Mouse (Mus musculus) kidney, postnatal 0 days (tissue): ENCODE measurements at regions not wholly inside any gene's neighbourhood (a gene's known extent, or its start where the extent isn't known, plus 50 kb on each side); places are given as distances from the start of the nearest gene placed in this dataset.
A peak's percentile ranks its signal among the peaks of the same experiment; 100 is the strongest.

Source experiments
- ATAC-seq: fragments of 200-750 bp; cut with Nextera tagmentation; replicated peaks from 2 replicates; pipeline ENCODE4 v1.8.0; 2017; ENCODE audit warnings: low read depth, moderate number of reproducible peaks, moderate TSS enrichment, moderate library complexity; ENCODE audit not compliant: low FRiP score
- DNase-seq: peaks from one replicate; pipeline ENCODE4 v3.0.0-alpha.2; 2016; ENCODE audit warnings: low spot score
- H3K27ac ChIP-seq: fragments of 300-500 bp; sonication (generic); 2 replicates; pipeline ENCODE4 v1.5.1; 2014; ENCODE audit warnings: mild to moderate bottlenecking
- H3K27me3 ChIP-seq: fragments of 300-500 bp; sonication (generic); 2 replicates; pipeline ENCODE4 v1.6.1; 2014; ENCODE audit warnings: low read length, mixed read lengths; ENCODE audit not compliant: insufficient read depth
- H3K36me3 ChIP-seq: fragments of 300-500 bp; sonication (generic); 2 replicates; pipeline ENCODE4 v1.6.1; 2014; ENCODE audit warnings: low read length, mixed read lengths; ENCODE audit not compliant: insufficient read depth
- H3K4me1 ChIP-seq: fragments of 300-500 bp; sonication (generic); replicated peaks from 2 replicates; pipeline ENCODE4 v1.6.1; 2014; ENCODE audit warnings: antibody characterized with exemption, low read length, mixed read lengths; ENCODE audit not compliant: insufficient read depth
- H3K4me2 ChIP-seq: fragments of 300-500 bp; sonication (generic); 2 replicates; pipeline ENCODE4 v1.6.1; 2014; ENCODE audit warnings: mild to moderate bottlenecking, low read length, moderate library complexity, mixed read lengths
- H3K4me3 ChIP-seq: fragments of 300-500 bp; sonication (generic); replicated peaks from 2 replicates; pipeline ENCODE4 v1.5.1; 2014; ENCODE audit warnings: low read depth, low read length
- H3K9ac ChIP-seq: fragments of 300-500 bp; sonication (generic); 2 replicates; pipeline ENCODE4 v1.6.1; 2014; ENCODE audit warnings: low read depth, low read length
- H3K9me3 ChIP-seq: fragments of 300-500 bp; sonication (generic); replicated peaks from 2 replicates; pipeline ENCODE4 v1.6.1; 2016; ENCODE audit warnings: low read length, inconsistent platforms, mixed read lengths
- CTCF ChIP-seq: IDR thresholded peaks from 2 replicates; pipeline ENCODE4 v1.5.1; 2016; ENCODE audit warnings: antibody characterized with exemption, low read depth, mild to moderate bottlenecking, moderate library complexity
- WGBS: fragments of 180-500 bp; shearing (Covaris S2); extraction: QIAGEN DNeasy Blood & Tissue Kit; methylation state at CpG from one replicate; pipeline ENCODE4 v1.1.7; 2014; 5-methylcytosine and 5-hydroxymethylcytosine counted together

DNA sequence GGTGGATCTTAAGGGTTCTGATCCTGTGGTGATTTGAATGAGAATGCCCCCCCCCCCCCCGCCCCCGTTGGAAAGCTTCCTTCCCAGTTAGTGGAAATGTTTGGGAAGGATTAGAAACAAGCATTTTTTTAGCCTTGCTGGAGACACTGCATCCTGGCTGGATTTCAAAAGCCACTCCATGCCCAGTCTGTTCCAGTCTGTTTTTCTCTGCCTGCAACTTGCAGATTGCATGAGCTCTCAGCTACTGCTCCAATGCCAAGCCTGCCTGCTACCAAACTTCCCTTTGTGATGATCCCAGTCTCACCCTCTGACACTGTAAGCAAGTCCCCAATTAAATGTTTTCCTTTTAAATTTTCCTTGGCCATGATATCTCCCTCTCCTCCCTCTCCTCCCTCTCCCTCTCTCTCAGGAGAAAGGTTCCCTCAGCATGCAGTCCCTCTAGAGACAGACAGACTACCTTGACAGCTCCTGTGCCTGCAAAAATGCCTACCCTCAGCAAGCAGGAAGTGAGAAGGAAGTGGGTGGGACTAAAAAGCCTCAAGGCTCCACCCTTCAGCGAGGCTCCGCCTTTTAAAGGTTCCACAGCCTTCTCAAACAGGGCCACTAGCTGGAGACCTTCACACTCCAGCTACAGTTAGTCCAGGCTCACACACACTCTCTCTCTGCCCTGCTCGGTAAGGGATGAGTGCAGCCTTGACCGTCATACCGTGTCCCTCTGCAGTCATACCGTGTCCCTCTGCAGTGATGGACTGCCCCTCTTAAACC, 204.8 kb downstream of the Prex1 start:
- 79% methylated on average over 8 of the region's 8 CpGs for whole genome bisulfite sequencing
- Histone ChIP-seq H3K27me3 (no peaks in the 10 kb centered on the region), H3K9me3 (no peaks in the 10 kb centered on the region), H3K27ac (0 out of 2 replicates have a peak overlapping the region, but pooled peaks have one; percentile 42), H3K36me3 (no peaks in the 10 kb centered on the region), H3K4me3 (no peak overlapping the region), H3K4me1 (0 out of 2 replicates have a peak, but pooled peaks cover 9% of the 10 kb centered on the region), H3K4me2 (no peak overlapping the region), H3K9ac (no peak overlapping the region)
- DNase-seq (no peak), ATAC-seq (no peak)
- no peak for TF ChIP-seq CTCF

DNA sequence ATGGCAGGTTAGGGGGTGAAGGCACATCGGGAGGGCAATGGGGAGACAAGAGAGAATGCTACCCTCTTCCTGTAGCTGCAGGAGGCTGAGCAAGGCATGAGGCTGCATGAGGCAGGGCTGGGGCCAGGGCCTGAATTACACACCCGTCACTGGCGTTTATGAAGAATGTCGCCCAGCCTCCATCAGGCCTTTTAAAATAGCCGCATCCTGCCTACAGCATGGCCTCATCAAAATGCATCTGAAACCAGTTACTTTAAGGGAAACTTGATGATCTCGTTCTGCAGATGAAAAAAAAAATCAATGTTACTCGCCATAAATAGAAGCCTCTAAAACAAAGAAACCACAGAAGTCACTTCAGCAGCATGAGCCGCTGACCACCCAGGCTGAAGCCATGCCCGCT, 208.3 kb downstream of the Prex1 start:
- no peaks in the 10 kb centered on the region for H3K9me3 ChIP-seq
- TF ChIP-seq CTCF: no peak
- no peaks in the 10 kb centered on the region for H3K36me3 ChIP-seq
- no peak for ATAC-seq
- H3K9ac ChIP-seq: no peak overlapping the region
- 0 out of 2 replicates have a peak, but pooled peaks cover 9% of the 10 kb centered on the region for H3K4me1 ChIP-seq
- DNase-seq: no peak
- WGBS: 49% methylated on average over 9 of the region's 9 CpGs
- no peak overlapping the region for H3K4me2 ChIP-seq
- no peak overlapping the region for H3K27ac ChIP-seq
- no peak overlapping the region for H3K4me3 ChIP-seq
- no peaks in the 10 kb centered on the region for H3K27me3 ChIP-seq

DNA sequence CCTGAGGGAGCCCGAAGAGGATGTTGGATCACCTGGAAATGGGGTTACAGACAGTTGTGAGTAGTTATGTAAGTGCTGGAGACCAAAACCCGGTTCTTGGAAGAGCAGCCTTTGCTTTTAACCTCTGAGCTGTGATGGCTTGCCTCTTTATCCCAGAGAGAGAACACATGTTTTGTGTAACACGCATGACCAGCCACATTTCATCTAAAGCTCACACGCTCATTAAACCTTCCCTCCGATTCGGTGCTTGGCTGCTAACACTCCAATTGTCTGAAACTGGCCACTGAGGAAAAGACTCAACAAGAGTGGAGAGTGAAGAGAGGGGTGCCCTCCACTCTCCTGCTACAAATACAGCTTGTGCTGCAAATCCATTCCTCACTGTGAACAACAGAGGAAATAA, 210.0 kb downstream of the Prex1 start:
- no peak for TF ChIP-seq CTCF
- ATAC-seq (no peak), DNase-seq (no peak)
- H3K27me3 ChIP-seq: no peaks in the 10 kb centered on the region
- no peak overlapping the region for H3K4me3 ChIP-seq
- no peaks in the 10 kb centered on the region for H3K36me3 ChIP-seq
- H3K9me3 ChIP-seq: no peaks in the 10 kb centered on the region
- WGBS: 45% methylated on average over 6 of the region's 6 CpGs
- H3K27ac ChIP-seq: no peak overlapping the region
- H3K4me2 ChIP-seq: no peak overlapping the region
- 0 out of 2 replicates have a peak, but pooled peaks cover 7% of the 10 kb centered on the region for H3K4me1 ChIP-seq
- no peak overlapping the region for H3K9ac ChIP-seq

DNA sequence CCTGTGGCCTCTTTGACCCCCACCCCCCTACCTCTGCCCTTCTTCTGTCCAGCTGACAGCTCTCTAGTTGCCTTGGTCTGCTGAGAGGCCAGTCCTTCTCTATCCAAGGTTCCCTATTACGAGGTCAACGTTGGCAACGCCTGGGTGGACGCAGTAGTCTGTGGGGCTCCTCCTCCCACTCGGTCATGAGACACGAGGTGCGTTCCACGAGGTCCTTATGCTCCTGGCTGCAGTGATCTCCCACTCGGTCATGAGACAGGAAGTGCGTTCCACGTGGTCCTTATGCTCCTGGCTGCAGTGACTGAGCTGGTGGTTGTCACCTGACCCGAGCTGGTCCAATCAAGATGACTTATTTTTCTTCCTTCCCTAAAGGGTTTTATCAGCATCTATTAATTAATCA, 220.7 kb downstream of the Prex1 start:
- Histone ChIP-seq H3K27ac (no peak overlapping the region), H3K4me2 (no peak overlapping the region), H3K9me3 (no peaks in the 10 kb centered on the region), H3K9ac (no peak overlapping the region), H3K4me3 (no peak overlapping the region), H3K27me3 (no peaks in the 10 kb centered on the region), H3K36me3 (no peaks in the 10 kb centered on the region), H3K4me1 (no peaks in the 10 kb centered on the region)
- 53% methylated on average over 12 of the region's 12 CpGs for WGBS
- no peak for TF ChIP-seq CTCF
- DNase-seq (no peak), ATAC-seq (peak; percentile 63)

DNA sequence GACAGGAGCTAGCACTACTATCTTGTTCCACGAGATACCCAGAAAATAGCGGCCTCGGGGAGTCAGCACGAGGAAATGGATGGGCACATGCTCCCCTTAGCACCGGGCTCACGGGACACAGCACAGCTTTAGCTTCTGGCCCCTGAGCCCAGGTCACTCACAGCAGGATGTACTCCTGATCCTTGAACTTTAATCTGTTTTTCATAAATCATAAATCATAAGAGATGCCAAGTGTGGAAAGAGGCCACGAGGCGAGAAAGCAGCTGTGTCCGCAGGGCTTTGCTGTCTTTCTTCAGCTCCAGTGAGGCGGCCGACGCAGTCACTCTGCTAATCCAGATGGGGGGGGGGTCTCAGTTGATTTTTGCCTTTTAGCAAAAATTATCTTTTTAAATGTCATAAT, 221.2 kb downstream of the Prex1 start:
- 53% methylated on average over 12 of the region's 12 CpGs for WGBS
- Histone ChIP-seq H3K4me1 (no peaks in the 10 kb centered on the region), H3K27me3 (no peaks in the 10 kb centered on the region), H3K27ac (no peak overlapping the region), H3K9me3 (no peaks in the 10 kb centered on the region), H3K4me3 (no peak overlapping the region), H3K36me3 (no peaks in the 10 kb centered on the region), H3K4me2 (no peak overlapping the region), H3K9ac (no peak overlapping the region)
- no peak for DNase-seq
- TF ChIP-seq CTCF: no peak
- no peak for ATAC-seq

DNA sequence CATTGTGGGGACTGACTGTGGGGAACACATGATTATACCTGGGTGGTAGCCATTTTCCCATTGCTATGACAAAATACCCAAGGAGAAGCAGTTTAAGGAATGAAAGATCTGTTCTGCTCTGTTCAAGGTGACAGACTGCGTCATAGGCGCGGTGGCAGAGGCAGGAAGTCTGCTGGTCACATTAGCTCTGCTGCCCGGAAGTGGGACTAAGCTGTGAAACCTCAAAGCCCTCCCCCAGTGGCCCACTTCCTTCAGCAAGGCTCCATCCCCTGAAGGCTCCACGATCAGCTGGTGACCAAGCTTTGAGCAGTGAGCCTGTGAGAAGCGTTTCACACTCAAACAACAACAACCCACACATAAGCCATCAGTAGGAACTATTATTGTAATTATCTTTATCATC, 221.8 kb downstream of the Prex1 start:
- H3K4me3 ChIP-seq: no peak overlapping the region

More for the DNA sequence above, 221.8 kb downstream of the Prex1 start:
- DNase-seq (no peak), ATAC-seq (no peak)
- H3K27ac ChIP-seq: no peak overlapping the region
- no peaks in the 10 kb centered on the region for H3K9me3 ChIP-seq
- H3K36me3 ChIP-seq: no peaks in the 10 kb centered on the region
- H3K9ac ChIP-seq: no peak overlapping the region
- H3K27me3 ChIP-seq: no peaks in the 10 kb centered on the region
- no peak overlapping the region for H3K4me2 ChIP-seq
- TF ChIP-seq CTCF: no peak
- no peaks in the 10 kb centered on the region for H3K4me1 ChIP-seq
- WGBS: 80% methylated on average over 6 of the region's 6 CpGs
